Mouse (Mus musculus) B cell, adult 62 days (primary cell): ENCODE data around the gene Arntl2. TPM values are rescaled to one million over a fixed set of nuclear protein-coding genes. Genes with fewer than 3 reads are reported as not detected.

Source experiments
- total RNA-seq: library from RNA; stranded (reverse); gene quantifications from 4 replicates; pipeline ENCODE4 v1.2.4, GENCODE M21; 2023

The Arntl2 gene
- 0.40 TPM in 1 of 4 replicates, not detected in the others for total RNA-seq

GRCm38 (mm10) chr6:146795924-146796545, at the start of gene Arntl2:
Arntl2 (plus strand) TSS chr6:146796055.

GRCm38 (mm10) chr6:146850050-146850449, 54.2 kb downstream of the Arntl2 start, which contains the start of gene Smco2:
Smco2 (plus strand) TSS chr6:146850104.

Other genes with a start within 250 kb of the Arntl2 start
- 75.4 to 89.8 TPM (median 82.3 TPM) in 4 replicates for gene Fgfr1op2, start 218.9 kb upstream of the Arntl2 start, total RNA-seq
- gene Ints13, start 218.2 kb upstream of the Arntl2 start, total RNA-seq = 65.0 to 85.5 TPM (median 75.0 TPM) in 4 replicates
- gene Med21, start 153.5 kb upstream of the Arntl2 start, total RNA-seq = 33.3 to 37.9 TPM (median 34.7 TPM) in 4 replicates
- 7.0 to 8.8 TPM (median 8.3 TPM) in 4 replicates for gene Tm7sf3, start 153.2 kb upstream of the Arntl2 start, total RNA-seq
- gene Stk38l, start 71.1 kb upstream of the Arntl2 start, total RNA-seq = 14.1 to 22.1 TPM (median 19.3 TPM) in 4 replicates
- not detected in 4 replicates for gene Smco2, start 54.0 kb downstream of the Arntl2 start, total RNA-seq
- gene Ppfibp1, start 92.4 kb downstream of the Arntl2 start, total RNA-seq = 12.3 to 16.8 TPM (median 13.9 TPM) in 4 replicates
- gene 1700034J05Rik, start 158.4 kb downstream of the Arntl2 start, total RNA-seq = not detected in 4 replicates
- 0.56 to 1.3 TPM (median 0.58 TPM) in 3 of 4 replicates, not detected in the other for gene Rep15, start 236.5 kb downstream of the Arntl2 start, total RNA-seq
- gene Mrps35, start 246.7 kb downstream of the Arntl2 start, total RNA-seq = 38.3 to 47.6 TPM (median 40.8 TPM) in 4 replicates